Mouse (Mus musculus): ENCODE data around the gene Edem3.

DNA sequence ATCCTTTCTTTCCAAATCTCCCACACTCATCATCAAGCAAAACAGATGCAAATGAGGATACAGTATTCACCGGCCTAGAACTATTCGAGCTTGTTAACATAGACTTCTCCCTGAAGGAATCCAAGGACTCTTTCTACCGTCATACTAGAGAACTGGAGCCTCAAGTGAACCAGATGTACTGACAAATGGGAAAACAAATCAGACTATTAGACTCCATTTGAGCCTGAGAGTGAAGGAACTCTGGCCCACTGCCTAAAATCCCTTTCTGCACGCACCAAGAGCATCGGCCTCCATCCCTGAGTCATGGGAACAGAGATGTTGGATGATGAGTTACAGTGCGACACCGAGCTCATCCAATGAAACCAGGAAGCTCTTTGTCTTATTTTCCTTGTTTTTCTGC lies 69.9 kb downstream of the Edem3 start:
- TF ChIP-seq CTCF (IDR thresholded peaks at IDR 0.05; ENCODE audit: control insufficient read depth, insufficient read depth, low read length) (no peak), POLR2A (IDR thresholded peaks at IDR 0.05; ENCODE audit: borderline replicate concordance, control insufficient read depth, low read depth, low read length) (no peak)
